Mouse (Mus musculus): ENCODE results near the gene Olfr575. TPM values are rescaled to one million over a fixed set of nuclear protein-coding genes. Genes with fewer than 3 reads are reported as not detected.

The Olfr575 gene
- not detected in 2 replicates for polyA plus RNA-seq (2015; fragmentation: Nextera tagmentation; extraction: Ambion mirVana)

DNA sequence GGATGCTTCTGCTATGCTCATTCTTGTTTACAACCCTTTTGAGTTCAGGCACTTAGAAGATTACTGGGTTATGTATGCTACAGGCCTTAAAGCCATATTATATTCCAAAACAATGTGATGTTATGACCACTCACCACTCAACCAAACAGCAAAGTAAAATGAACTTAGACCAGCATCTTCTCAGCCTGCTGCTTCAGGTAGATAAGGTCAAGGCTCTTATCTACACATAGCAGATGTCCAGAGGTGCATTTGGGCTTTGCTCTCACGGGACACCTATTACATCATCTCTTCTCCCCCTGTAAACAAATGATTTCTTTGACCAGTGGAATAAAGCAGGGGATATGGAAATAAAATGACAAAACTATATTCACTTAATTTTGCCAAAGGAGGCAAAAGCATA, at the start of gene Olfr575:
Gene Olfr575 (minus strand): TSS at position 183 of the 400 bp plus-strand sequence.

GRCm38 (mm10) chr7:102989224-102989623, 30.6 kb upstream of the Olfr575 start, which contains the start of gene Olfr578:
Olfr578 (minus strand) TSS chr7:102989324.

DNA sequence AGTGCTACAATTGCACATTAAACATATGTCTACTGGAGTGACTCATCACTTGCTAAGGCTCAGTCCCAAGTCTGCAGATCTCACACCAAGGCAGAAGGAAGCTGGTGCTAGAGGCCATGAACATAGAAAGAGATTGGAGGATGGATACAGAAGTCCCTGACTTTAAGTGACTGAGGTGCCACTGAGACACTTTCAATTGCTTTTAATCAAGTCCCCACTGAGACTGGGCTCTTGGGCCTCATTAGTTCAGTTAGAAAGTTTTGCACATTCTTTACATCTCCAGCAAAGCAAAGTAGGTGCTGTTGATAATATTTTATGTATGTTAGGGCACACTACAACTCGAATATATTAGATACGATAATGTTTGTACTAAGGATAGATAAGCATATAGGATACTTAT, 17.3 kb upstream of the Olfr575 start, which contains the start of gene Olfr577:
Gene Olfr577 (minus strand): TSS at position 101 of the 400 bp plus-strand sequence.

GRCm38 (mm10) chr7:102962360-102962759, 3.8 kb upstream of the Olfr575 start, which contains the start of gene Olfr576:
Olfr576 (plus strand) TSS chr7:102962660.

GRCm38 (mm10) chr7:102948167-102948566, 10.4 kb downstream of the Olfr575 start, which contains the start of gene Olfr574:
Olfr574 (plus strand) TSS chr7:102948467.

GRCm38 (mm10) chr7:102942475-102942874, 16.1 kb downstream of the Olfr575 start, which contains the start of gene Olfr573-ps1:
Olfr573-ps1 (minus strand) TSS chr7:102942575.

GRCm38 (mm10) chr7:102924109-102924508, 34.5 kb downstream of the Olfr575 start, which contains the start of gene Olfr572:
Olfr572 (plus strand) TSS chr7:102924409.

GRCm38 (mm10) chr7:102917032-102917875, 41.3 kb downstream of the Olfr575 start, which contains the start of gene Olfr571:
Olfr571 (minus strand) TSS chr7:102917536.

Other genes with a start within 250 kb of the Olfr575 start
- gene Olfr33, start 239.7 kb downstream of the Olfr575 start, polyA plus RNA-seq (2015; fragmentation: Nextera tagmentation; extraction: Ambion mirVana) = not detected in 2 replicates
- gene Olfr559, start 231.3 kb downstream of the Olfr575 start, polyA plus RNA-seq (2015; fragmentation: Nextera tagmentation; extraction: Ambion mirVana) = not detected in 2 replicates
- gene Olfr560, start 199.4 kb downstream of the Olfr575 start, polyA plus RNA-seq (2015; fragmentation: Nextera tagmentation; extraction: Ambion mirVana) = not detected in 2 replicates
- 1.7 and 8.6 TPM in 2 replicates for gene Olfr78, start 199.3 kb downstream of the Olfr575 start, polyA plus RNA-seq (2015; fragmentation: Nextera tagmentation; extraction: Ambion mirVana)
- gene Olfr561, start 187.6 kb downstream of the Olfr575 start, polyA plus RNA-seq (2015; fragmentation: Nextera tagmentation; extraction: Ambion mirVana) = not detected in 2 replicates
- gene Olfr564, start 155.3 kb downstream of the Olfr575 start, polyA plus RNA-seq (2015; fragmentation: Nextera tagmentation; extraction: Ambion mirVana) = not detected in 2 replicates
- not detected in 2 replicates for gene Olfr566, start 100.0 kb downstream of the Olfr575 start, polyA plus RNA-seq (2015; fragmentation: Nextera tagmentation; extraction: Ambion mirVana)
- not detected in 2 replicates for gene Olfr568, start 81.7 kb downstream of the Olfr575 start, polyA plus RNA-seq (2015; fragmentation: Nextera tagmentation; extraction: Ambion mirVana)
- gene Olfr569, start 67.9 kb downstream of the Olfr575 start, polyA plus RNA-seq (2015; fragmentation: Nextera tagmentation; extraction: Ambion mirVana) = not detected in 2 replicates
- not detected in 2 replicates for gene Olfr570, start 64.2 kb downstream of the Olfr575 start, polyA plus RNA-seq (2015; fragmentation: Nextera tagmentation; extraction: Ambion mirVana)
- not detected in 2 replicates for gene Olfr571, start 41.2 kb downstream of the Olfr575 start, polyA plus RNA-seq (2015; fragmentation: Nextera tagmentation; extraction: Ambion mirVana)
- not detected in 2 replicates for gene Olfr572, start 34.4 kb downstream of the Olfr575 start, polyA plus RNA-seq (2015; fragmentation: Nextera tagmentation; extraction: Ambion mirVana)
- not detected in 2 replicates for gene Olfr573-ps1, start 16.2 kb downstream of the Olfr575 start, polyA plus RNA-seq (2015; fragmentation: Nextera tagmentation; extraction: Ambion mirVana)
- not detected in 2 replicates for gene Olfr574, start 10.3 kb downstream of the Olfr575 start, polyA plus RNA-seq (2015; fragmentation: Nextera tagmentation; extraction: Ambion mirVana)
- not detected in 2 replicates for gene Olfr576, start 3.9 kb upstream of the Olfr575 start, polyA plus RNA-seq (2015; fragmentation: Nextera tagmentation; extraction: Ambion mirVana)
- gene Olfr577, start 17.2 kb upstream of the Olfr575 start, polyA plus RNA-seq (2015; fragmentation: Nextera tagmentation; extraction: Ambion mirVana) = not detected in 2 replicates
- gene Olfr578, start 30.5 kb upstream of the Olfr575 start, polyA plus RNA-seq (2015; fragmentation: Nextera tagmentation; extraction: Ambion mirVana) = not detected in 2 replicates
- not detected in 2 replicates for gene Olfr582, start 79.2 kb upstream of the Olfr575 start, polyA plus RNA-seq (2015; fragmentation: Nextera tagmentation; extraction: Ambion mirVana)
- gene Olfr583, start 92.5 kb upstream of the Olfr575 start, polyA plus RNA-seq (2015; fragmentation: Nextera tagmentation; extraction: Ambion mirVana) = not detected in 2 replicates
- not detected in 2 replicates for gene Olfr584, start 123.1 kb upstream of the Olfr575 start, polyA plus RNA-seq (2015; fragmentation: Nextera tagmentation; extraction: Ambion mirVana)
- not detected in 2 replicates for gene Olfr585, start 138.9 kb upstream of the Olfr575 start, polyA plus RNA-seq (2015; fragmentation: Nextera tagmentation; extraction: Ambion mirVana)
- not detected in 2 replicates for gene Olfr586, start 166.9 kb upstream of the Olfr575 start, polyA plus RNA-seq (2015; fragmentation: Nextera tagmentation; extraction: Ambion mirVana)
- not detected in 2 replicates for gene Olfr588-ps1, start 182.1 kb upstream of the Olfr575 start, polyA plus RNA-seq (2015; fragmentation: Nextera tagmentation; extraction: Ambion mirVana)
- gene Olfr589, start 197.6 kb upstream of the Olfr575 start, polyA plus RNA-seq (2015; fragmentation: Nextera tagmentation; extraction: Ambion mirVana) = not detected in 2 replicates
- not detected in 2 replicates for gene Olfr591, start 219.6 kb upstream of the Olfr575 start, polyA plus RNA-seq (2015; fragmentation: Nextera tagmentation; extraction: Ambion mirVana)
- gene Olfr592, start 226.0 kb upstream of the Olfr575 start, polyA plus RNA-seq (2015; fragmentation: Nextera tagmentation; extraction: Ambion mirVana) = not detected in 2 replicates

All from adrenal gland, postnatal 0 days (tissue).